Mouse (Mus musculus) kidney, postnatal 0 days (tissue): ENCODE measurements around the gene Osbpl3. TPM values are rescaled to one million over a fixed set of nuclear protein-coding genes. Genes with fewer than 3 reads are reported as not detected.
"Not testable (repeated sequence)": the region's sequence is repeated elsewhere in the genome, so short reads cannot be mapped to it uniquely, and the experiment has no call there.

Experiments
- ATAC-seq: fragments of 200-750 bp; cut with Nextera tagmentation; replicated peaks from 2 replicates; pipeline ENCODE4 v1.8.0; 2017; ENCODE audit warnings: low read depth, moderate number of reproducible peaks, moderate TSS enrichment, moderate library complexity; ENCODE audit not compliant: low FRiP score
- DNase-seq: peaks from one replicate; pipeline ENCODE4 v3.0.0-alpha.2; 2016; ENCODE audit warnings: low spot score
- H3K27ac ChIP-seq: fragments of 300-500 bp; sonication (generic); 2 replicates; pipeline ENCODE4 v1.5.1; 2014; ENCODE audit warnings: mild to moderate bottlenecking
- H3K27me3 ChIP-seq: fragments of 300-500 bp; sonication (generic); 2 replicates; pipeline ENCODE4 v1.6.1; 2014; ENCODE audit warnings: low read length, mixed read lengths; ENCODE audit not compliant: insufficient read depth
- H3K36me3 ChIP-seq: fragments of 300-500 bp; sonication (generic); 2 replicates; pipeline ENCODE4 v1.6.1; 2014; ENCODE audit warnings: low read length, mixed read lengths; ENCODE audit not compliant: insufficient read depth
- H3K4me1 ChIP-seq: fragments of 300-500 bp; sonication (generic); replicated peaks from 2 replicates; pipeline ENCODE4 v1.6.1; 2014; ENCODE audit warnings: antibody characterized with exemption, low read length, mixed read lengths; ENCODE audit not compliant: insufficient read depth
- H3K4me2 ChIP-seq: fragments of 300-500 bp; sonication (generic); 2 replicates; pipeline ENCODE4 v1.6.1; 2014; ENCODE audit warnings: mild to moderate bottlenecking, low read length, moderate library complexity, mixed read lengths
- H3K4me3 ChIP-seq: fragments of 300-500 bp; sonication (generic); replicated peaks from 2 replicates; pipeline ENCODE4 v1.5.1; 2014; ENCODE audit warnings: low read depth, low read length
- H3K9ac ChIP-seq: fragments of 300-500 bp; sonication (generic); 2 replicates; pipeline ENCODE4 v1.6.1; 2014; ENCODE audit warnings: low read depth, low read length
- H3K9me3 ChIP-seq: fragments of 300-500 bp; sonication (generic); replicated peaks from 2 replicates; pipeline ENCODE4 v1.6.1; 2016; ENCODE audit warnings: low read length, inconsistent platforms, mixed read lengths
- CTCF ChIP-seq: IDR thresholded peaks from 2 replicates; pipeline ENCODE4 v1.5.1; 2016; ENCODE audit warnings: antibody characterized with exemption, low read depth, mild to moderate bottlenecking, moderate library complexity
- WGBS: fragments of 180-500 bp; shearing (Covaris S2); extraction: QIAGEN DNeasy Blood & Tissue Kit; methylation state at CpG from one replicate; pipeline ENCODE4 v1.1.7; 2014; 5-methylcytosine and 5-hydroxymethylcytosine counted together
- polyA plus RNA-seq: library from polyadenylated mRNA; unstranded; fragments of >200 nt; fragmentation: Nextera tagmentation; extraction: Ambion mirVana; gene quantifications from 2 replicates; pipeline ENCODE4 v1.2.1, GENCODE M21; 2015

Osbpl3 gene
- polyA plus RNA-seq, 1 experiment from 2014 or later = 17.4 TPM

- DNase-seq = no peak
Observed at GRCm38 (mm10) chr6:50440966-50441862, 14.8 kb downstream of the Osbpl3 start.

GRCm38 (mm10) chr6:50440197-50440596, 15.8 kb downstream of the Osbpl3 start:
- no peak for ATAC-seq
- no peaks in the 10 kb centered on the region for H3K4me1 ChIP-seq
- no peaks in the 10 kb centered on the region for H3K9me3 ChIP-seq
- H3K27ac ChIP-seq = no peak overlapping the region
- no peak overlapping the region for H3K4me2 ChIP-seq
- TF ChIP-seq CTCF = no peak
- no peak overlapping the region for H3K9ac ChIP-seq
- no peaks in the 10 kb centered on the region for H3K27me3 ChIP-seq
- no peak overlapping the region for H3K4me3 ChIP-seq
- 0 out of 2 replicates have a peak, but pooled peaks cover 2% of the 10 kb centered on the region for H3K36me3 ChIP-seq
- no peak for DNase-seq
- 87% methylated on average over 7 of the region's 7 CpGs for WGBS

More at GRCm38 (mm10) chr6:50440966-50441862, 14.8 kb downstream of the Osbpl3 start:
- Histone ChIP-seq H3K27me3 (no peaks in the 10 kb centered on the region), H3K27ac (0 out of 2 replicates have a peak overlapping the region, but pooled peaks have one; percentile 21), H3K9me3 (no peaks in the 10 kb centered on the region), H3K4me3 (no peak overlapping the region), H3K4me2 (no peak overlapping the region), H3K4me1 (no peaks in the 10 kb centered on the region), H3K9ac (no peak overlapping the region), H3K36me3 (0 out of 2 replicates have a peak, but pooled peaks cover 2% of the 10 kb centered on the region)
- ATAC-seq = no peak
- no peak for TF ChIP-seq CTCF
- WGBS = 86% methylated on average over 5 of the region's 5 CpGs

DNA sequence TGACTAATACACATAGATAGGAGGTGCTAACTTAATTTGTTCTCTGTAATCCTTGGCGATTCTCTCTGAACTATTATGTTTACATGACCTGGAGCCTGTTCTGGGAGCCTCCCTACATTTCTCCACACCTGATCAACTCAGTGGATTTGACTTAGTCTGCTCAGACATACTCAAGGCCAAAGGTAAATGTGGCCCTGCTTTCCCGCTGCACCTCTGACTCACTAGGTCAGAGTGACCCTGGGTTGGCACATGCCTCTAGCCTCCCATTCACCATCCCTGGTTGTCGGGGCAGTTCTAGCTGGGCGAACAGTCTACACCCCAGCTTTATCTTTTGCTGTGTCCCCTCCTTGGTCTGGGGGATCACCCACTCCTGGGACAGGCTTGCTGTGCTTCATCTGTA, 17.1 kb downstream of the Osbpl3 start:
- 0 out of 2 replicates have a peak, but pooled peaks have one; percentile 36 for ATAC-seq
- not testable (repeated sequence) for H3K4me1 ChIP-seq, H3K4me2 ChIP-seq, H3K9ac ChIP-seq, DNase-seq, H3K27me3 ChIP-seq, H3K9me3 ChIP-seq, H3K4me3 ChIP-seq, H3K27ac ChIP-seq, H3K36me3 ChIP-seq
- 77% methylated on average over 4 of the region's 4 CpGs for WGBS

GRCm38 (mm10) chr6:50437815-50438214, 18.2 kb downstream of the Osbpl3 start:
- Histone ChIP-seq H3K27ac (no peak overlapping the region), H3K36me3 (0 out of 2 replicates have a peak, but pooled peaks cover 2% of the 10 kb centered on the region), H3K4me2 (no peak overlapping the region), H3K4me3 (no peak overlapping the region), H3K9me3 (no peaks in the 10 kb centered on the region), H3K9ac (no peak overlapping the region), H3K27me3 (no peaks in the 10 kb centered on the region), H3K4me1 (no peaks in the 10 kb centered on the region)
- DNase-seq = no peak
- no peak for TF ChIP-seq CTCF
- ATAC-seq = no peak
- WGBS = 90% methylated on average over 2 of the region's 2 CpGs

- H3K27me3 ChIP-seq = no peaks in the 10 kb centered on the region
- no peak overlapping the region for H3K9ac ChIP-seq
- no peak overlapping the region for H3K4me3 ChIP-seq
- H3K9me3 ChIP-seq = no peaks in the 10 kb centered on the region
- H3K36me3 ChIP-seq = 0 out of 2 replicates have a peak, but pooled peaks cover 2% of the 10 kb centered on the region
- no peak overlapping the region for H3K27ac ChIP-seq
- ATAC-seq = no peak
- no peak overlapping the region for H3K4me2 ChIP-seq
- no peak for DNase-seq
- TF ChIP-seq CTCF = peak; percentile 37; the same call in 1 of the 2 replicates
- WGBS = 81% methylated on average over 2 of the region's 2 CpGs
- H3K4me1 ChIP-seq = no peaks in the 10 kb centered on the region
Observed at GRCm38 (mm10) chr6:50436661-50437060, 19.3 kb downstream of the Osbpl3 start.

DNA sequence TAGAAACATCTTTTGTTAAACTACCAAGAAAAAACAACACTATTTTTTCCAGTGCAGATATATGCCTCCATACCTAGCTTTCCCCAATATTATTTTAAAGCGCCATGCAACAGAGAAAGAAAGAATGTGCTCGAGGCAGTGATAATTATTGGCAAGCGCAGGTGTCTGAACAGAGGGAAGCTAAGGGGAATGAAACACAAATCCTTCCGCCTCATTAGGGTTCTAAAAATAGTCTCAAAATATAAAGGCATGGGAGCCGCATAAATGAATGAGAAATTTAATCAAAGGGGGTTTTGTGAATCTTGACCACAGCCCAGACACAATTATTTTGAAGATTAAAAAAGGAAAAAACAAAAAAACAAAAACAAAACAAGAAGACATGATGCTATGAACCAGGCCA, 23.5 kb downstream of the Osbpl3 start:
- Histone ChIP-seq H3K4me3 (no peak overlapping the region), H3K27me3 (no peaks in the 10 kb centered on the region), H3K27ac (no peak overlapping the region), H3K9ac (no peak overlapping the region), H3K4me2 (no peak overlapping the region), H3K36me3 (no peaks in the 10 kb centered on the region), H3K4me1 (no peaks in the 10 kb centered on the region), H3K9me3 (no peaks in the 10 kb centered on the region)
- 62% methylated on average over 5 of the region's 5 CpGs for WGBS
- no peak for TF ChIP-seq CTCF
- no peak for ATAC-seq
- DNase-seq = no peak
